Mouse (Mus musculus): ENCODE data around the gene Olfr13. TPM values are rescaled to one million over a fixed set of nuclear protein-coding genes. Genes with fewer than 3 reads are reported as not detected.

Olfr13 gene
- polyA plus RNA-seq (2012; rRNA removed), result not detected in 2 replicates

DNA sequence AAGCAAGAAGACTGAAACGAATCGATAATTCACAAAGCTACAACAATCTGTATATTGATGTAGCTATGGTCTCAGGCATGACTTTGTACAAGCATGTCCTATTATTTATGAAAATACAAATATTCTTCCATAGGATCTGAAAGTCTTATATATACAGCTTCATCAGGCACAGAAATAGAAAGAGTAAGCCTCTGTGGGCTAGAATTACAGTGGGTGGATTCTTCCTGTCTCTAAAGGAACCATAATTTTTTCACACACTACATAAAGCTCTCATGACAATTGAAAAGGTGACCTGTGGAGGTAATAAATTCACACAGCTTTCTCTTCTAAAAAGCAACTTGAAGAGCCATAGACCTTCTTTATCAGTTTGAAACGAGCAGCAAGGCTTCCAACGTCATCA lies at the start of gene Olfr13:
Gene Olfr13 (plus strand): TSS at position 301 of the 400 bp plus-strand sequence.

GRCm38 (mm10) chr6:43146267-43146666 lies 25.7 kb upstream of the Olfr13 start, which contains the start of gene Olfr237-ps1:
Gene Olfr237-ps1, plus strand, starts transcription at chr6:43146567.

GRCm38 (mm10) chr6:43162982-43163381 lies 9.0 kb upstream of the Olfr13 start, which contains the start of gene Olfr437:
Gene Olfr437, plus strand, starts transcription at chr6:43163282.

DNA sequence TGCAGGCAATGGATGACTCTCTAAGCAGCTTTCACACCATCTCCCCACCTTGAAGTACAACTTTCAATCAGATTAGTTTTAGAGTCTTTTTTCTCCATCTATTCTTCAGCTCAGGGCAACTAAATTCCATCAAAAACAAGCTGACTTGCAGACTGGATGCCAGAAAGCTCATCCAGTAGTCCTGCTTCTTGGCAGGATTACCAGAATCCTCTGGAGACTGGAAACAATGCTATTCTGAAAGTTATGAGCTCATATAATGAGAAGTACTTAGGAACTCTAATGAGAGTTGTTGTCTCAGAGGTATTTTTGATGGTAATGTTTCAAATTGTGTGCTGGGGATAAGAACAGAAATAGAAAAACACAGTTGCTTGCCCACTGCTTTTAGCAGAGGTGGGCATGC lies 24.8 kb downstream of the Olfr13 start, which contains the start of gene Olfr435:
Gene Olfr435 (plus strand): TSS at position 366 of the 400 bp plus-strand sequence.

GRCm38 (mm10) chr6:43212873-43213272 lies 40.9 kb downstream of the Olfr13 start, which contains the start of gene Olfr434:
Gene Olfr434, plus strand, starts transcription at chr6:43213021.

Other genes with a start within 250 kb of the Olfr13 start
- not detected in 2 replicates for gene Olfr444, start 223.1 kb upstream of the Olfr13 start, polyA plus RNA-seq (2012; rRNA removed)
- not detected in 2 replicates for gene Olfr441, start 65.8 kb upstream of the Olfr13 start, polyA plus RNA-seq (2012; rRNA removed)
- not detected in 2 replicates for gene Olfr237-ps1, start 25.6 kb upstream of the Olfr13 start, polyA plus RNA-seq (2012; rRNA removed)
- gene Olfr437, start 8.9 kb upstream of the Olfr13 start, polyA plus RNA-seq (2012; rRNA removed), result not detected in 2 replicates
- gene Olfr435, start 25.0 kb downstream of the Olfr13 start, polyA plus RNA-seq (2012; rRNA removed), result not detected in 2 replicates
- gene Olfr434, start 40.9 kb downstream of the Olfr13 start, polyA plus RNA-seq (2012; rRNA removed), result not detected in 2 replicates
- not detected in 2 replicates for gene Olfr47, start 59.4 kb downstream of the Olfr13 start, polyA plus RNA-seq (2012; rRNA removed)
- gene Arhgef5, start 93.4 kb downstream of the Olfr13 start, polyA plus RNA-seq (2012; rRNA removed), result 9.5 and 12.4 TPM in 2 replicates
- not detected in 2 replicates for gene Nobox, start 137.4 kb downstream of the Olfr13 start, polyA plus RNA-seq (2012; rRNA removed)